In the genomic region with DNA sequence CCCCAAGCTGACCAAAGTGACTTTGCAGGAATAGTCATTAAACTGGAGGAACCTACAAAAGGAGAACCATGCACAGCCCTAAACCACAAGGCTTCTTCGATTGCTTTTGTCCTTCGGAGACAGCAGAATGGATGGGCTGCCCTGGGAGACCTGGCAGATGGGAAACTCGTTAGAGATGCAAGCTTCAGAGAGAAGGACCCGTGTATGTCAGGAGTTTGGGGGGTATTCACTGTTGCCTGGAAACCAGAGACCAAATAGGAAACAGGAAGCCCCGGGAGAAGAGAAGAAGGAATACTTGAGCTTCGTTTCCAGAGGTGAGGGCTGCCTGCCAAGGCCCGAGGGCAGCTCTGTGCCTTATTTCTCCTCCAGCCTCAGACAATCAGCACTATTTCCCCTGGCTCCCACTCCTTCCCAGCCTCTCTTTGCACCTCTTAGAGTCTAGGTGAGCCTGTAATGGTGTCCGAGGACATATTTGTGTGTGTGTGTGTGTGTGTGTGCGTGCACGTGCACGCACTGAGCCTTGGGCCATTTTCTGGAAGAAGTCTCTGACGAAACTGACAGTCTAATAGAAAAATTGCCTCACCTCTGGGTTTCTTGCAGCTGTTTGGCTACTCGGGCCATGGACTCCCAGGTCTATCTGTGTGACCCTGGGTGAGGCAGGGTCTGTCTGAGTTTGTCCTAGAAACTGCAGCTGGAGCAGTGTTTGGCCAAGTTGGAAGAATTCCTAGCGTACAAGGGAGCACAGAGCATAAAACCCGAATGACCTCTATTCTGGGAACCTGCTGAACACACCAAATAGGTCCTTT, we compare ENCODE assay signal across 8 mouse cellular contexts. TPM values are rescaled to one million over a fixed set of nuclear protein-coding genes. Genes with fewer than 3 reads are reported as not detected.
A peak's percentile ranks its signal among the peaks of the same experiment; 100 is the strongest.
DNase-seq lines count a peak whose midpoint lies in the region; ATAC-seq lines count a peak whose summit lies in the region.

No protein-coding gene starts in this region.

- DNase-seq in adrenal gland, postnatal 10 days, result peak; percentile 22
- DNase-seq in adrenal gland, adult 8-10 months, result no peak
- peak; percentile 81 for DNase-seq in embryo, embryonic 11 days
- DNase-seq in gastrocnemius, postnatal 4 days (ENCODE audit: low spot score in 2 of 2), result peak; percentile 41 to 71
- DNase-seq in thymus, postnatal 10 days (ENCODE audit: low spot score in 2 of 2), result no peak
- no peak for DNase-seq in thymus, postnatal 25 days

- H3K4me2 ChIP-seq in limb, embryonic 15.5 days, result peak overlapping the region; percentile 6; the same call in 1 of the 2 replicates

- no peak overlapping the region for H3K9ac ChIP-seq in limb, embryonic 15.5 days

- ATAC-seq in limb, embryonic 15.5 days (ENCODE audit: insufficient number of reproducible peaks, low FRiP score, low TSS enrichment, low read depth), result peak; percentile 50
- no peak for ATAC-seq in CD4-positive, CD25-positive, alpha-beta regulatory T cell, adult 4 months

- no peaks in the 10 kb centered on the region for H3K36me3 ChIP-seq in limb, embryonic 15.5 days

- H3K27ac ChIP-seq in limb, embryonic 15.5 days, result peak overlapping the region; percentile 80

- no peaks in the 10 kb centered on the region for H3K9me3 ChIP-seq in limb, embryonic 15.5 days

- H3K27me3 ChIP-seq in limb, embryonic 15.5 days, result no peaks in the 10 kb centered on the region

- WGBS in limb, embryonic 15.5 days, result 32% methylated on average over 15 of the region's 15 CpGs

- peaks cover 38% of the 10 kb centered on the region for H3K4me1 ChIP-seq in limb, embryonic 15.5 days

- H3K4me3 ChIP-seq in limb, embryonic 15.5 days, result no peak overlapping the region

RNA-seq across cellular contexts. Expression of gene Fam20b, which starts 35.9 kb away (rescaled TPM):
- 10 to 100 TPM; 37.5 to 42.8 TPM for total RNA-seq in adrenal gland, postnatal 10 days (2021)
- total RNA-seq in adrenal gland, adult 8-10 months (2022), result 10 to 100 TPM; 56.3 to 71.2 (median 61.2) TPM
- 10 to 100 TPM; 33.5 to 33.9 TPM for total RNA-seq in gastrocnemius, postnatal 4 days (2021)
- polyA plus RNA-seq in limb, embryonic 15.5 days (2015; fragmentation: Nextera tagmentation; extraction: Ambion mirVana), result 28.8 and 32.5 TPM in 2 replicates
- polyA plus RNA-seq in CD4-positive, CD25-positive, alpha-beta regulatory T cell, adult 4 months (2017; shearing (Covaris generic)), result 10 to 100 TPM; 11.5 to 18.8 TPM

Comparison
In these comparisons a context has a peak if more than half of its experiments do, and no peak if none do; other contexts are left out.
1. DNase-seq: peak in adrenal gland, postnatal 10 days (single experiment), embryo, embryonic 11 days (single experiment) and gastrocnemius, postnatal 4 days (2 of 2); none in adrenal gland, adult 8-10 months (single experiment), thymus, postnatal 10 days (0 of 2) and thymus, postnatal 25 days (single experiment).